Mouse (Mus musculus) lung, embryonic 14.5 days (tissue): ENCODE measurements around the gene Cnih3. TPM values are rescaled to one million over a fixed set of nuclear protein-coding genes. Genes with fewer than 3 reads are reported as not detected.

Source experiments
- ATAC-seq: fragments of 200-750 bp; cut with Nextera tagmentation; 2 replicates; pipeline ENCODE4 v1.8.0; 2017; ENCODE audit warnings: mild to moderate bottlenecking, moderate TSS enrichment, moderate library complexity; ENCODE audit not compliant: insufficient read depth
- DNase-seq: peaks from one replicate; pipeline ENCODE4 v3.0.0-alpha.2; 2015
- H3K27ac ChIP-seq: fragments of 300-500 bp; sonication (generic); 2 replicates; pipeline ENCODE4 v1.5.1; 2014; ENCODE audit warnings: low read depth, mild to moderate bottlenecking, moderate library complexity
- H3K27me3 ChIP-seq: fragments of 300-500 bp; sonication (generic); 2 replicates; pipeline ENCODE4 v1.6.1; 2014; ENCODE audit warnings: low read length, control low read depth; ENCODE audit not compliant: insufficient read depth
- H3K36me3 ChIP-seq: fragments of 300-500 bp; sonication (generic); 2 replicates; pipeline ENCODE4 v1.6.1; 2014; ENCODE audit warnings: control low read depth; ENCODE audit not compliant: insufficient read depth
- H3K4me1 ChIP-seq: fragments of 300-500 bp; sonication (generic); 2 replicates; pipeline ENCODE4 v1.6.1; 2014; ENCODE audit warnings: antibody characterized with exemption, control low read depth; ENCODE audit not compliant: insufficient read depth
- H3K4me2 ChIP-seq: fragments of 300-500 bp; sonication (generic); 2 replicates; pipeline ENCODE4 v1.6.1; 2014; ENCODE audit warnings: mild to moderate bottlenecking
- H3K4me3 ChIP-seq: fragments of 300-500 bp; sonication (generic); 2 replicates; pipeline ENCODE4 v1.5.1; 2014; ENCODE audit warnings: low read depth, low read length
- H3K9ac ChIP-seq: fragments of 300-500 bp; sonication (generic); 2 replicates; pipeline ENCODE4 v1.6.1; 2014
- H3K9me3 ChIP-seq: fragments of 300-500 bp; sonication (generic); 2 replicates; pipeline ENCODE4 v1.6.1; 2016; ENCODE audit warnings: low read depth, low read length, control low read depth
- CTCF ChIP-seq: IDR thresholded peaks from 2 replicates; pipeline ENCODE4 v1.5.1; 2016; ENCODE audit warnings: antibody characterized with exemption, low read depth
- WGBS: fragments of 180-500 bp; shearing (Covaris S2); extraction: QIAGEN DNeasy Blood & Tissue Kit; methylation state at CpG from one replicate; pipeline ENCODE4 v1.1.7; 2014; 5-methylcytosine and 5-hydroxymethylcytosine counted together
- polyA plus RNA-seq: library from polyadenylated mRNA; unstranded; fragments of >200 nt; fragmentation: Nextera tagmentation; extraction: Ambion mirVana; gene quantifications from 2 replicates; pipeline ENCODE4 v1.2.1, GENCODE M21; 2014

The Cnih3 gene
- polyA plus RNA-seq, 1 experiment from 2014 or later: not detected

- H3K36me3 ChIP-seq: no peaks in the 10 kb centered on the region
- H3K27ac ChIP-seq: no peak overlapping the region
- no peak overlapping the region for H3K4me3 ChIP-seq
- H3K4me1 ChIP-seq: no peaks in the 10 kb centered on the region
- WGBS: 68% methylated on average over 11 of the region's 11 CpGs
- no peak overlapping the region for H3K9ac ChIP-seq
- TF ChIP-seq CTCF: no peak
- ATAC-seq (no peak), DNase-seq (no peak)
- H3K4me2 ChIP-seq: no peak overlapping the region
- H3K9me3 ChIP-seq: no peaks in the 10 kb centered on the region
- no peaks in the 10 kb centered on the region for H3K27me3 ChIP-seq
Observed at GRCm38 (mm10) chr1:181407281-181407680, 54.9 kb downstream of the Cnih3 start.

- Histone ChIP-seq H3K27ac (no peak overlapping the region), H3K9me3 (no peaks in the 10 kb centered on the region), H3K36me3 (no peaks in the 10 kb centered on the region), H3K4me2 (no peak overlapping the region), H3K4me1 (no peaks in the 10 kb centered on the region), H3K4me3 (no peak overlapping the region), H3K27me3 (no peaks in the 10 kb centered on the region), H3K9ac (no peak overlapping the region)
- no peak for TF ChIP-seq CTCF
- ATAC-seq (no peak), DNase-seq (no peak)
- 54% methylated on average over 18 of the region's 18 CpGs for WGBS
Observed at GRCm38 (mm10) chr1:181408086-181408975, 55.9 kb downstream of the Cnih3 start.

- TF ChIP-seq CTCF: no peak
- H3K36me3 ChIP-seq: no peaks in the 10 kb centered on the region
- DNase-seq (no peak), ATAC-seq (no peak)
- H3K4me2 ChIP-seq: no peak overlapping the region
- H3K9ac ChIP-seq: no peak overlapping the region
- no peaks in the 10 kb centered on the region for H3K27me3 ChIP-seq
- H3K9me3 ChIP-seq: no peaks in the 10 kb centered on the region
- no peak overlapping the region for H3K27ac ChIP-seq
- no peak overlapping the region for H3K4me3 ChIP-seq
- H3K4me1 ChIP-seq: no peaks in the 10 kb centered on the region
- WGBS: 66% methylated on average over 9 of the region's 9 CpGs
Observed at GRCm38 (mm10) chr1:181409693-181410092, 57.3 kb downstream of the Cnih3 start.

- Histone ChIP-seq H3K36me3 (no peaks in the 10 kb centered on the region), H3K27me3 (no peaks in the 10 kb centered on the region), H3K9ac (no peak overlapping the region), H3K9me3 (no peaks in the 10 kb centered on the region), H3K4me3 (no peak overlapping the region), H3K4me2 (no peak overlapping the region), H3K27ac (no peak overlapping the region), H3K4me1 (no peaks in the 10 kb centered on the region)
- no peak for ATAC-seq
- DNase-seq: no peak
- no peak for TF ChIP-seq CTCF
- 69% methylated on average over 8 of the region's 8 CpGs for WGBS
Observed at GRCm38 (mm10) chr1:181410647-181411254, 58.3 kb downstream of the Cnih3 start.

- WGBS: 68% methylated on average over 2 of the region's 2 CpGs
- TF ChIP-seq CTCF: no peak
Observed at GRCm38 (mm10) chr1:181414985-181415384, 62.6 kb downstream of the Cnih3 start.

GRCm38 (mm10) chr1:181416841-181417240 lies 64.4 kb downstream of the Cnih3 start:
- Histone ChIP-seq H3K9me3 (no peaks in the 10 kb centered on the region), H3K27me3 (no peaks in the 10 kb centered on the region), H3K4me3 (no peak overlapping the region), H3K36me3 (no peaks in the 10 kb centered on the region), H3K27ac (no peak overlapping the region), H3K9ac (no peak overlapping the region), H3K4me1 (no peaks in the 10 kb centered on the region), H3K4me2 (no peak overlapping the region)
- DNase-seq: no peak
- no peak for ATAC-seq
- no peak for TF ChIP-seq CTCF
- WGBS: 76% methylated on average over 9 of the region's 9 CpGs

More at GRCm38 (mm10) chr1:181414985-181415384, 62.6 kb downstream of the Cnih3 start:
- no peaks in the 10 kb centered on the region for H3K36me3 ChIP-seq
- H3K9ac ChIP-seq: no peak overlapping the region
- no peaks in the 10 kb centered on the region for H3K9me3 ChIP-seq
- H3K4me2 ChIP-seq: no peak overlapping the region
- DNase-seq (no peak), ATAC-seq (no peak)
- no peaks in the 10 kb centered on the region for H3K27me3 ChIP-seq
- H3K27ac ChIP-seq: no peak overlapping the region
- H3K4me3 ChIP-seq: no peak overlapping the region
- H3K4me1 ChIP-seq: no peaks in the 10 kb centered on the region

GRCm38 (mm10) chr1:181417937-181418523 lies 65.6 kb downstream of the Cnih3 start:
- Histone ChIP-seq H3K4me2 (no peak overlapping the region), H3K36me3 (no peaks in the 10 kb centered on the region), H3K4me1 (no peaks in the 10 kb centered on the region; the same call in 1 of the 2 replicates), H3K9me3 (no peaks in the 10 kb centered on the region), H3K27me3 (no peaks in the 10 kb centered on the region), H3K9ac (no peak overlapping the region), H3K4me3 (no peak overlapping the region), H3K27ac (no peak overlapping the region)
- TF ChIP-seq CTCF: peak; percentile 30; the same call in 1 of the 2 replicates
- 59% methylated on average over 6 of the region's 6 CpGs for WGBS
- DNase-seq (peak; percentile 90), ATAC-seq (peak; percentile 80)
